Mouse (Mus musculus) ES-E14 (cell line): ENCODE measurements around the gene Macrod1. TPM values are rescaled to one million over a fixed set of nuclear protein-coding genes. Genes with fewer than 3 reads are reported as not detected.
"Not testable (repeated sequence)": the region's sequence is repeated elsewhere in the genome, so short reads cannot be mapped to it uniquely, and the experiment has no call there.

Experiments
- DNase-seq: peaks from one replicate; pipeline ENCODE4 v3.0.0-alpha.2; 2013; ENCODE audit warnings: low read depth, low spot score
- H3K27ac ChIP-seq: 2 replicates; pipeline ENCODE4 v1.5.1; 2012; ENCODE audit warnings: low read depth, mild to moderate bottlenecking, low read length, moderate library complexity, mixed read lengths; ENCODE audit not compliant: poor library complexity, insufficient read depth, severe bottlenecking
- H3K36me3 ChIP-seq: 2 replicates; pipeline ENCODE4 v1.6.1; 2012; ENCODE audit warnings: mild to moderate bottlenecking, low read length, moderate library complexity, mixed read lengths; ENCODE audit not compliant: control insufficient read depth, poor library complexity, insufficient read depth, severe bottlenecking
- H3K4me1 ChIP-seq, 2 experiments: fragments of 150-350 bp in 1 of 2; sonication (generic) in 1 of 2; 2 replicates each; pipeline ENCODE4 v1.6.1; 2012; ENCODE audit warnings: low read length in 2 of 2, mild to moderate bottlenecking in 1 of 2, mixed read lengths in 1 of 2; ENCODE audit not compliant: control insufficient read depth in 2 of 2, insufficient read depth in 2 of 2, poor library complexity in 1 of 2
- H3K4me3 ChIP-seq, 2 experiments: fragments of 150-350 bp in 1 of 2; sonication (generic) in 1 of 2; 2 replicates each; pipeline ENCODE4 v1.5.1; 2012; ENCODE audit warnings: low read length in 2 of 2, low read depth in 1 of 2, mild to moderate bottlenecking in 1 of 2, mixed read lengths in 1 of 2; ENCODE audit not compliant: insufficient read depth in 1 of 2, poor library complexity in 1 of 2, severe bottlenecking in 1 of 2
- H3K9ac ChIP-seq: 2 replicates; pipeline ENCODE4 v1.6.1; 2012; ENCODE audit warnings: low read depth, mild to moderate bottlenecking, low read length, mixed read lengths; ENCODE audit not compliant: poor library complexity, insufficient read depth, severe bottlenecking
- H3K9me3 ChIP-seq: fragments of 150-350 bp; sonication (generic); 2 replicates; pipeline ENCODE4 v1.6.1; 2012; ENCODE audit warnings: low read depth, mild to moderate bottlenecking, low read length; ENCODE audit not compliant: control insufficient read depth, insufficient read depth
- CHD2 ChIP-seq: IDR thresholded peaks from 2 replicates; pipeline ENCODE4 v1.6.1; 2014; ENCODE audit warnings: mild to moderate bottlenecking, low read depth, low read length, inconsistent platforms
- HCFC1 ChIP-seq: IDR thresholded peaks from 2 replicates; pipeline ENCODE4 v1.6.1; 2012; ENCODE audit warnings: low read length, inconsistent platforms, borderline replicate concordance; ENCODE audit not compliant: insufficient read depth
- MAFK ChIP-seq: IDR thresholded peaks from 2 replicates; pipeline ENCODE4 v1.6.1; 2014; ENCODE audit warnings: mild to moderate bottlenecking, low read depth, low read length, inconsistent platforms; ENCODE audit not compliant: insufficient read depth
- ZC3H11A ChIP-seq: IDR thresholded peaks from 2 replicates; pipeline ENCODE4 v1.6.1; 2012; ENCODE audit warnings: low read depth, mild to moderate bottlenecking, inconsistent platforms, low read length, borderline replicate concordance
- ZNF384 ChIP-seq: IDR thresholded peaks from 2 replicates; pipeline ENCODE4 v1.6.1; 2012; ENCODE audit warnings: low read depth, low read length, inconsistent platforms
- in situ Hi-C, 2 experiments: fragments of 600-800 bp; cut with MboI; formaldehyde crosslinking; loops; one replicate each; pipeline ENCODE4 v1.15.1; 2025; ENCODE audit warnings: low sequenced_read_pairs in 2 of 2, inconsistent platforms in 1 of 2; ENCODE audit not compliant: unreplicated experiment in 2 of 2
- total RNA-seq: library from RNA; depleted of rRNA; stranded (reverse); fragments of 300-350 nt; gene quantifications from 2 replicates; pipeline ENCODE4 v1.2.3, GENCODE M21; 2012

Macrod1 gene
- total RNA-seq, 1 experiment = 1.4 TPM

- H3K9me3 ChIP-seq = no peaks in the 10 kb centered on the region
- H3K9ac ChIP-seq = no peak overlapping the region
- TF ChIP-seq MAFK = no peak
- no peak overlapping the region for H3K27ac ChIP-seq
- peaks cover 3 to 12% of the 10 kb centered on the region in 2 experiments; a peak in 3 of 4 replicates for H3K4me1 ChIP-seq
- no peaks in the 10 kb centered on the region for H3K36me3 ChIP-seq
- DNase-seq = no peak
- in situ Hi-C loops = no loop called here
- no peak overlapping the region for H3K4me3 ChIP-seq
Observed at GRCm38 (mm10) chr19:7072221-7072620, 15.6 kb downstream of the Macrod1 start.

GRCm38 (mm10) chr19:7073997-7074781 lies 17.6 kb downstream of the Macrod1 start:
- in situ Hi-C loops = no loop called here
- Histone ChIP-seq H3K9me3 (no peaks in the 10 kb centered on the region), H3K27ac (no peak overlapping the region), H3K4me3 (no peak overlapping the region), H3K9ac (no peak overlapping the region), H3K4me1 (peaks cover 3 to 16% of the 10 kb centered on the region in 2 experiments; a peak in 3 of 4 replicates), H3K36me3 (no peaks in the 10 kb centered on the region)
- DNase-seq = no peak
- TF ChIP-seq CHD2 (no peak), MAFK (no peak), ZNF384 (no peak), HCFC1 (no peak), ZC3H11A (no peak)

GRCm38 (mm10) chr19:7075336-7075735 lies 18.7 kb downstream of the Macrod1 start:
- in situ Hi-C loops = not testable (repeated sequence)

GRCm38 (mm10) chr19:7077666-7078065 lies 21.1 kb downstream of the Macrod1 start:
- Histone ChIP-seq H3K9me3 (no peaks in the 10 kb centered on the region), H3K4me3 (no peak overlapping the region), H3K27ac (no peak overlapping the region), H3K9ac (no peak overlapping the region), H3K36me3 (no peaks in the 10 kb centered on the region), H3K4me1 (peaks cover 3 to 13% of the 10 kb centered on the region in 2 experiments; a peak in 2 of 4 replicates)
- in situ Hi-C loops = no loop called here
- TF ChIP-seq ZNF384 (no peak), MAFK (no peak), HCFC1 (no peak), ZC3H11A (no peak), CHD2 (no peak)
- no peak for DNase-seq

More at GRCm38 (mm10) chr19:7075336-7075735, 18.7 kb downstream of the Macrod1 start:
- not testable (repeated sequence) for H3K36me3 ChIP-seq, H3K27ac ChIP-seq, H3K9me3 ChIP-seq, H3K9ac ChIP-seq, DNase-seq, H3K4me3 ChIP-seq
- peaks cover 3 to 13% of the 10 kb centered on the region in 2 experiments; a peak in 3 of 4 replicates for H3K4me1 ChIP-seq

- no peak for TF ChIP-seq CHD2
- no peak for TF ChIP-seq HCFC1
- TF ChIP-seq MAFK = no peak
- no peak for TF ChIP-seq ZNF384
- TF ChIP-seq ZC3H11A = no peak
- no peak overlapping the region for H3K4me3 ChIP-seq
- H3K9ac ChIP-seq = no peak overlapping the region
- peaks cover 3 to 13% of the 10 kb centered on the region in 2 experiments; a peak in 2 of 4 replicates for H3K4me1 ChIP-seq
- no peaks in the 10 kb centered on the region for H3K36me3 ChIP-seq
- no peaks in the 10 kb centered on the region for H3K9me3 ChIP-seq
- no peak overlapping the region for H3K27ac ChIP-seq
- in situ Hi-C loops = no loop called here
- no peak for DNase-seq
Observed at GRCm38 (mm10) chr19:7078271-7078670, 21.7 kb downstream of the Macrod1 start.
